ENCODE assay signal across 28 mouse cellular contexts in genomic region chr1:171097612-171098011, GRCm38 (mm10). TPM values are rescaled to one million over a fixed set of nuclear protein-coding genes. Genes with fewer than 3 reads are reported as not detected.
DNase-seq lines count a peak whose midpoint lies in the region; ATAC-seq lines count a peak whose summit lies in the region.
"Had no signal": no experiment of that assay in that cellular context is flagged by ENCODE, and none has a peak within 500 bp of the region (broad histone marks: within the 10 kb centered on the region; RNA-seq: fewer than 3 reads in every experiment).

No protein-coding gene starts in this region.

- no peak for DNase-seq in heart, embryonic 10.5 days (ENCODE audit: low spot score)
- DNase-seq in heart, adult 11 months, result no peak
- peak; percentile 70 for DNase-seq in liver
- no peak for DNase-seq in hindbrain, embryonic 14.5 days (ENCODE audit: low spot score)
- DNase-seq in ovary, postnatal 14 days (ENCODE audit: low spot score), result no peak
- DNase-seq: adrenal gland, adult 8-10 months; cerebellum, adult 8-10 months; gastrocnemius, adult 2 months; heart, postnatal 4 days; kidney, postnatal 36 days; layer of hippocampus, adult 9-11 months; left cerebral cortex, postnatal 4 days; lung, postnatal 4 days; thymus, adult 18-20 months; thymus, postnatal 36 days had no signal

- H3K4me1 ChIP-seq in heart, embryonic 10.5 days, result peaks cover 24% of the 10 kb centered on the region
- H3K4me1 ChIP-seq in liver, embryonic 16.5 days (ENCODE audit: control insufficient read depth, low read depth, low read length), result peaks cover 28% of the 10 kb centered on the region
- no peaks in the 10 kb centered on the region for H3K4me1 ChIP-seq in hindbrain, embryonic 14.5 days (replicated peaks; ENCODE audit: control insufficient read depth, insufficient read depth, low read length)
- H3K4me1 ChIP-seq: neural tube, embryonic 13.5 days had no signal

- no peaks in the 10 kb centered on the region for H3K36me3 ChIP-seq in heart, embryonic 10.5 days
- no peaks in the 10 kb centered on the region for H3K36me3 ChIP-seq in liver, embryonic 16.5 days (ENCODE audit: control insufficient read depth, insufficient read depth)
- no peaks in the 10 kb centered on the region for H3K36me3 ChIP-seq in hindbrain, embryonic 14.5 days (replicated peaks; ENCODE audit: control insufficient read depth, insufficient read depth)
- H3K36me3 ChIP-seq: forebrain, embryonic 12.5 days; limb, embryonic 15.5 days; midbrain, embryonic 10.5 days; neural tube, embryonic 13.5 days had no signal

- ATAC-seq in liver, embryonic 16.5 days (ENCODE audit: low read depth), result 0 out of 2 replicates have a peak, but pooled peaks have one; percentile 12
- ATAC-seq in hindbrain, embryonic 14.5 days (ENCODE audit: low FRiP score), result no peak
- no peak for ATAC-seq in frontal cortex, adult (ENCODE audit: low TSS enrichment)
- ATAC-seq: CD4-positive, CD25-positive, alpha-beta regulatory T cell, adult 4 months; hindbrain, postnatal 0 days; intestine, embryonic 16.5 days; midbrain, embryonic 16.5 days had no signal

- peak overlapping the region; percentile 17; the same call in 1 of the 2 replicates for H3K4me2 ChIP-seq in liver, embryonic 16.5 days (ENCODE audit: low read depth, low read length)
- H3K4me2 ChIP-seq in hindbrain, embryonic 14.5 days (replicated peaks), result no peak overlapping the region
- H3K4me2 ChIP-seq: forebrain, embryonic 12.5 days; limb, embryonic 15.5 days; neural tube, embryonic 13.5 days had no signal

- H3K27ac ChIP-seq in heart, embryonic 10.5 days, result peak overlapping the region; percentile 31; the same call in 1 of the 2 replicates
- no peak overlapping the region for H3K27ac ChIP-seq in liver, embryonic 16.5 days (ENCODE audit: low read length)
- no peak overlapping the region for H3K27ac ChIP-seq in hindbrain, embryonic 14.5 days
- H3K27ac ChIP-seq: forebrain, embryonic 12.5 days; gastrocnemius, adult 2 months; hindbrain, postnatal 0 days; left cerebral cortex, adult 2 months; limb, embryonic 15.5 days; midbrain, embryonic 10.5 days; neural tube, embryonic 13.5 days had no signal

- H3K9ac ChIP-seq in liver, embryonic 16.5 days (ENCODE audit: low read depth, low read length), result no peak overlapping the region
- H3K9ac ChIP-seq in hindbrain, embryonic 14.5 days, result no peak overlapping the region
- H3K9ac ChIP-seq: forebrain, embryonic 12.5 days; limb, embryonic 15.5 days; neural tube, embryonic 13.5 days had no signal

- WGBS in heart, embryonic 10.5 days, result 24% methylated on average over 2 of the region's 2 CpGs
- WGBS in liver, embryonic 16.5 days (ENCODE audit: insufficient replicate concordance), result 11% methylated on average over 2 of the region's 2 CpGs
- WGBS in hindbrain, embryonic 14.5 days, result 55% methylated on average over 2 of the region's 2 CpGs

- 0 out of 2 replicates have a peak overlapping the region, but pooled peaks have one; percentile 0 for H3K4me3 ChIP-seq in heart, embryonic 10.5 days
- no peak overlapping the region for H3K4me3 ChIP-seq in liver, embryonic 16.5 days (ENCODE audit: low read depth, low read length)
- no peak overlapping the region for H3K4me3 ChIP-seq in hindbrain, embryonic 14.5 days (replicated peaks; ENCODE audit: low read length)
- H3K4me3 ChIP-seq: forebrain, embryonic 12.5 days; gastrocnemius, adult 2 months; left cerebral cortex, adult 2 months; limb, embryonic 15.5 days; midbrain, embryonic 10.5 days; myocyte; neural tube, embryonic 13.5 days had no signal

- H3K27me3 ChIP-seq in heart, embryonic 10.5 days (ENCODE audit: insufficient read depth, poor library complexity, severe bottlenecking), result no peaks in the 10 kb centered on the region
- H3K27me3 ChIP-seq in liver, embryonic 16.5 days (ENCODE audit: control insufficient read depth, insufficient read depth, low read depth, low read length), result no peaks in the 10 kb centered on the region
- 0 out of 2 replicates have a peak, but pooled peaks cover 13% of the 10 kb centered on the region for H3K27me3 ChIP-seq in hindbrain, embryonic 14.5 days (ENCODE audit: control insufficient read depth, insufficient read depth, low read length)
- H3K27me3 ChIP-seq: limb, embryonic 15.5 days had no signal

- no peaks in the 10 kb centered on the region for H3K9me3 ChIP-seq in heart, embryonic 10.5 days
- H3K9me3 ChIP-seq in liver, embryonic 16.5 days (replicated peaks; ENCODE audit: control insufficient read depth, low read length), result no peaks in the 10 kb centered on the region
- H3K9me3 ChIP-seq in hindbrain, embryonic 14.5 days (ENCODE audit: control insufficient read depth, low read length), result no peaks in the 10 kb centered on the region
- H3K9me3 ChIP-seq: forebrain, embryonic 12.5 days; limb, embryonic 15.5 days; midbrain, embryonic 10.5 days; neural tube, embryonic 13.5 days had no signal

RNA-seq across cellular contexts. Expression of gene Cfap126, which starts 16.1 kb away (rescaled TPM):
- 1.6 and 3.7 TPM in 2 replicates for polyA plus RNA-seq in heart, embryonic 10.5 days (2016; fragmentation: Nextera tagmentation; extraction: Ambion mirVana)
- 1.8 and 2.1 TPM in 2 replicates for polyA plus RNA-seq in liver, embryonic 16.5 days (2015; fragmentation: Nextera tagmentation; extraction: Ambion mirVana)
- polyA plus RNA-seq in hindbrain, embryonic 14.5 days (2014; fragmentation: Nextera tagmentation; extraction: Ambion mirVana), result 11.7 and 20.3 TPM in 2 replicates

RNA-seq across cellular contexts. Expression of gene Fcgr3, which starts 32.9 kb away (rescaled TPM):
- 1.3 and 4.1 TPM in 2 replicates for polyA plus RNA-seq in heart, embryonic 10.5 days (2016; fragmentation: Nextera tagmentation; extraction: Ambion mirVana)
- 28.6 and 30.3 TPM in 2 replicates for polyA plus RNA-seq in liver, embryonic 16.5 days (2015; fragmentation: Nextera tagmentation; extraction: Ambion mirVana)
- 9.6 and 11.6 TPM in 2 replicates for polyA plus RNA-seq in hindbrain, embryonic 14.5 days (2014; fragmentation: Nextera tagmentation; extraction: Ambion mirVana)
- polyA plus RNA-seq: CD4-positive, CD25-positive, alpha-beta regulatory T cell, adult 4 months had no signal

RNA-seq across cellular contexts. Expression of gene Sdhc, which starts 52.8 kb away (rescaled TPM):
- 361 and 463 TPM in 2 replicates for polyA plus RNA-seq in heart, embryonic 10.5 days (2016; fragmentation: Nextera tagmentation; extraction: Ambion mirVana)
- 137 and 164 TPM in 2 replicates for polyA plus RNA-seq in liver, embryonic 16.5 days (2015; fragmentation: Nextera tagmentation; extraction: Ambion mirVana)
- 311 and 314 TPM in 2 replicates for polyA plus RNA-seq in hindbrain, embryonic 14.5 days (2014; fragmentation: Nextera tagmentation; extraction: Ambion mirVana)

RNA-seq across cellular contexts. Expression of gene Mpz, which starts 52.9 kb away (rescaled TPM):
- 0.06 and 0.14 TPM in 2 replicates for polyA plus RNA-seq in heart, embryonic 10.5 days (2016; fragmentation: Nextera tagmentation; extraction: Ambion mirVana)
- 0.04 TPM in 1 of 2 replicates, not detected in the other for polyA plus RNA-seq in liver, embryonic 16.5 days (2015; fragmentation: Nextera tagmentation; extraction: Ambion mirVana)
- 3.5 and 4.8 TPM in 2 replicates for polyA plus RNA-seq in hindbrain, embryonic 14.5 days (2014; fragmentation: Nextera tagmentation; extraction: Ambion mirVana)
- polyA plus RNA-seq: CD4-positive, CD25-positive, alpha-beta regulatory T cell, adult 4 months; kidney, embryonic 14.5 days had no signal
